Mouse (Mus musculus) adrenal gland, adult 8-10 months (tissue): ENCODE measurements around the gene Endou. TPM values are rescaled to one million over a fixed set of nuclear protein-coding genes. Genes with fewer than 3 reads are reported as not detected.

Experiments used
- DNase-seq: peaks from one replicate; pipeline ENCODE4 v3.0.0; 2022
- total RNA-seq, 4 experiments: library from RNA; stranded (reverse); gene quantifications; 2 replicates each; pipeline ENCODE4 v1.2.4; 2022

Endou gene
- total RNA-seq, 4 experiments from 2014 or later: 0.35 to 1.2 (median 0.75) TPM

GRCm38 (mm10) chr15:97726310-97726709 lies 4.8 kb downstream of the Endou start:
- DNase-seq: no peak

- peak; percentile 50 for DNase-seq
These were observed 5.8 kb downstream of the Endou start for GRCm38 (mm10) chr15:97725198-97725785.

- DNase-seq: no peak
These were observed 6.6 kb downstream of the Endou start for GRCm38 (mm10) chr15:97724346-97725197.

- DNase-seq: no peak
These were observed 7.4 kb downstream of the Endou start for GRCm38 (mm10) chr15:97723536-97724345.

DNA sequence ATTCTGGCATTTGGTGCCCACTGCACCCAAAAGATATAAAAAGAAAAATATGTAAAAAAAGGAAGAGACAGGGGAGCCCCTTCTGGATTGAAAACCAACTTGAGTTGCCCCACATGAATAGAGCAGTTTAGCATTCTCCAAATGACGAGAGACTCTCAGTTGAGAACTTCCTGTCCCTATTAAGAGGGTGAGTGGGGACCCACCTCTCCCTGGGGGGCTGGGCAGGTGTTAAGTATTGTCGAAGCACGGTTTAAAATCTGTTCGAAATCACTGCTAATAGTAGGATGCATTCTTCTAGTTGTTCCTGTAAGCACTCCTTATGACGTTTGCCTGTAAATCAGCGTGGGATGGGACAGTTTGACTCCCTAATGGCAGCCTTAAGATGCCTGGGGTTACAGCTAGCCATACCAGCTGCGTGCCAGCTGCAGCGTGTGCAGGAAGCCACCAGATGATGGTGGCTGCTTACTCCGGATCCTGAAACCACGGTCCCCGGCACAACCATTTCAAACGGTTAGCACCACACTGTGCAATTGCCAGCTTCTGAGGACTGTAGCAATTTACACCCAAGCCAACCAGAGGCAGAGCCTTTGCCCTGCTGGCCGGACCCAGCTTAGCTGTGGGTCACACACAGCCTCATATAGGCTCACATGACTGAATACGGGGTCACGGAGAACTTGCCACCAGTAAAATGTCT lies 10.0 kb downstream of the Endou start:
- DNase-seq: no peak

DNA sequence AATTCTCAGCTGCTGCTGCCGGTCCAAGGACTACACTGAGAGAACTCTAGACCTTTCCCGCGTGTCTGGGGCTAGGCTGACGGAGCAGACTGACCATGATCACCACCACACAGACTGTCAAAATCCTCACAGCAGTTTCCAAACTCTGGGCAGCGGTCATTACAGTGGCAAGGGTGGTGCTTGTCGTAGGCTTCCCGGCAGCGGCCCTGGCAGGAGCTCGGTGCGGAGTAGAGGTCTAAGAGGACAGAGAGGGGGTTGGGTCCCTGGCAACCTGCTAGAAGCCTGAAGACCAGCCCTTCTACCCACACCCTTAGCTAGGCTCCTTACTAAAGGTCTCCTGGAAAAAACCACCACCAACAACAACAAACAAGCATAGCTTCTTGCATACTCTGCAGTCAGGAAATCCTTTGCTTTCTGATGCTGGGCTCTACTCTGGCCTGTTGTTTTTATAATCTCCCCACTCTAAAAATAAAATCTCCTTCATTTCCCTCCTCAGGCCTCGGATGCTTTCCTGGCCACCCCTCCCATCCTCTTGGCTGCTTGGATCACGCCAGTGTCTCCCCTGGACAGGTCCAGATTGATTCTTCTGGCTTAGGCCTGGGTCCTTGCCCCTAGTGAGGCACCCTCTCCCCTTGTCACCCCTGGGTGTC lies 11.0 kb downstream of the Endou start:
- DNase-seq: no peak

GRCm38 (mm10) chr15:97719494-97719893 lies 11.6 kb downstream of the Endou start:
- DNase-seq: no peak

DNA sequence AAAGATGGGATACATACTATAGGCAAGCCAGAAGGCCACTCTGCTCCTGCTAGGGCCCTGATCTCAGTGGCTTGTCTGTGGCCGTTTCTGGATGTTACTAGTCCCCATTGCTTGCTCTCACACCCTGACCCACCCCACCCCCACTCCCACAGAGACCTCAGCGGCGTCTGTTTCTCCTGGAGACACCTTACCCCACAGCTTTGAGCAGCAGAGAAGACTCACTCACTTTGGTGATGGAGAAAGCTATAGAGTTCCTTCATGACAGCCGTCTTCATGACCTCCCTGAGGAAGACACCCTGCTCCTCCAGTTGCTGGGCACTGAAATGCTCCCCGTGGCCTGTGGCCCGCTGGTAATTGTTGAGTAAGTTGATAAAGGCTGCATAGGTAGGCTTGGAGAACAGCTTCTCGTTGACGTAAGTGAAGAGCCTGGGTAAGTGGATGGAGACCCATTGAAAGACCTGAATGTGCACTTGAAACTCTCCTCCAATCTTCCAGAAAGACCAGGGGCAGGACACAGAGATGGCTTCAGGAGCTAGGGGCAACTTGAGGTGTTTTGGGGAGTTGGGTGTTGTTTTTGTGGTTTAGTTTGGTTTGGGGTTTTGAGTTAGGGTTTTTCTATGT lies 12.5 kb downstream of the Endou start:
- no peak for DNase-seq

- no peak for DNase-seq
These were observed 13.1 kb downstream of the Endou start for GRCm38 (mm10) chr15:97717861-97718534.

- no peak for DNase-seq
These were observed 14.4 kb downstream of the Endou start for GRCm38 (mm10) chr15:97716782-97717181.

- no peak for DNase-seq
These were observed 15.4 kb downstream of the Endou start for GRCm38 (mm10) chr15:97715734-97716133.

DNA sequence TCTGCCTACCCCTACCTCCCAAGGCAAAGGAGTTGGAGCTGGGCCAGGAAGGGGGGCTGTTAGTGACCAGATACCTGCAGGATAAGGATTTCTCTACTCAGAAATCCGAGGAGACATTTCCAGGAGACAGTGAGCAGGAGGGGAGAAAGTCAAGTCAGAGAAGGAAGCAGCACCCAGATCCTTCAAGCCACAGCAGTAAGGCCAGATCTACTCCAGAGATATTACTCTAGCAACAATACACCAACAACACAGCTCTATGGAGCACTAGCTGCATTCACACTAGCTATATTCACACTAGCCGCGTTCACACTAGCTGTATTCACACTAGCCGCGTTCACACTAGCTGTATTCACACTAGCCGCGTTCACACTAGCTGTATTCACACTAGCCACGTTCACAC lies 16.1 kb downstream of the Endou start:
- DNase-seq: no peak

- no peak for DNase-seq
These were observed 18.6 kb downstream of the Endou start for GRCm38 (mm10) chr15:97712546-97712945.

DNA sequence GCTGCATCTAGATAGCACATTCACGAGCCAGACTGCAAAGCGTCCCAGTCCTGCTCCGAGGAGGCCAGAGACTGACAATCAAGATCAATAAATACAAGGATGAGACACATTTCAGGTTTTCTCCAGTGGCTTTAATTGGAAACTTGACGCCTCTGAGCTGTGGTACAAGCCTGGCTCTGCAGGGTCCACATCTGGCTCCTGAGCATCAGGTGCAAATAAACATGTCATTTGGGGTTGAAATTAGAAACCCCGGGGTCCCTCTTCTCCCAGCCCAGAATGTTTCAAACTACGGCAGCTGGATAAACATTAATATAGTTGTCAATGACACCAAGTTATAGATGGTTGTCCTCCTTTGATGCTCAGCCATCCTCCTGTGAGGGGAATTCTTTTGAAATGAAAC lies 20.2 kb downstream of the Endou start:
- no peak for DNase-seq

DNA sequence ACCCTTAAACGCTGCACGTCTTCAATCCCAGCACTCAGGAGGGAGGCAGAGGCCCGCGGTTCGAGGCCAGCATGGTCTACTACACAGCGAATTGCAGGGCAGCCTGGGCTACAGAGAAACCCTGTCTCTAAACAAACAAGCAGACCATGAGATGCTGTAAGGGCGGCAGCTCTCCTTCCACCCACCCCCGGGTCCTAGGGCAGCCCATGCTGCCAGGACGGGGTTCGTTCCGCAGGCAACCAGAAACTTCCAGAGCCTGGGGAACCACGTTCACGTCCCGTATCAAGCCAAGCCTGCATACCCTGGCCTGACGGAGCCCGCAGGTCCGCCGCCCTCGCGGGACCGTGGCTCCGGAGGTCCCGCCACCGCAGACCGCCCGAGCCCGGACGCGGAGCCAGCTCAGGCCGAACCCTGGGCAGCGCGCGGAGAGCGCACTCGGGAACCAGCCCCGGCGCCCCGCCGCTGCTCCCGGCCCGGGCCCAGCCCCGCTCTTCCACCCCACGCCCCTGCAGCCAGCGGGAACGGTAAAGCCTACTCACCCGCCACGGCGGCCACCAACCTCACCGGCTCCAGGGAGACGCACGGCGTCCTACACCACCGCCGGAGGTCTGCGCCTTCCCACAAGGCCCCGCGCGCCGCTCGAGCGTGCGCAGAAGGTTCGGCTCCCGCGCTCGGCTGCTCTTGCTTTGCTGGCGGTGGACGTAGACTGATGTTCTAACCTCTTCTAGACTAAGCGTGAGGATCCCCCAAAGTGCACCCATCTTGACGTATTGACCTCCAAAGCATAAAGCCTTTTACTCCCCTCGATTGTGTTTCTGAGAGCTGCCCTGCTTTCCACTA lies 25.7 kb downstream of the Endou start, which contains the start of gene Rpap3:
Rpap3 (minus strand) TSS at position 615 of the 840 bp plus-strand sequence.
- DNase-seq: peak; percentile 76

DNA sequence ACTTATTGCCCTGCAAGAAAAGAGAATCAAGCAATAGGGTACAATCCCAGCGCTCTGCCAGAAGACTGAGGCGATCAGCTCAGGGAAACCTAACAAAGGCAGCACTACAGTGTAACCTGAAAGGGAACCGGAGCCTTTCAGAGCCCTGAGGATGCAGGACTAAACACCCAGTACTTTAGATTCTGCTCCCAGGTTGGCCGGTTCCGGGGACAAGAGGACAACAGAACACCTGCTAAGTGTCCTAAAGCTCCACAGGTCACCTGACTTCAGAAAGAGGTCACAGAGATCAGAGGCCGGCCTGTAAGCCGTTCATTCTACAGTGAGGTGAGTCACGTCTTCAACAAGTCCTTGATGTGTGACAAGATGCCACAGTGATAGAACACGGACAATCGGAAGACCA lies 34.5 kb downstream of the Endou start:
- DNase-seq: no peak

DNA sequence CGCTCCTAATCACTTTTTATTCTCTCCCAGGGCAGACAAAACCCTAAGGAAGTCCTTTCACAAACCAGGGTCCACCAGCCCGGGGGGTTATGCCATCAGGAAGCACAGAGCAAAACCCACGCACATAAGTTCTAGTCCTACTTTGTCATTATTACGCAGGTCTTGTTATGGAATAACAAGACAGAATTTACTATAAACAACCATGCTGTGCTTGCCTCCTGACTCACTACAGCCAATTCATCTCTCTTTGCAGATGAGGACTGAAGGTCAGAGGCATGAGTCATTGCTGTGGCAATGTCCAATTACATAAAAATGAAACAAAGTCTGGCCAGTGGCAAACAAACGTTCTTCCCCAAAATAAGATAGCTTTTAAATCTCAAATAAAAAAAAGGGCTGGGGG lies 37.7 kb downstream of the Endou start:
- peak; percentile 60 for DNase-seq

DNA sequence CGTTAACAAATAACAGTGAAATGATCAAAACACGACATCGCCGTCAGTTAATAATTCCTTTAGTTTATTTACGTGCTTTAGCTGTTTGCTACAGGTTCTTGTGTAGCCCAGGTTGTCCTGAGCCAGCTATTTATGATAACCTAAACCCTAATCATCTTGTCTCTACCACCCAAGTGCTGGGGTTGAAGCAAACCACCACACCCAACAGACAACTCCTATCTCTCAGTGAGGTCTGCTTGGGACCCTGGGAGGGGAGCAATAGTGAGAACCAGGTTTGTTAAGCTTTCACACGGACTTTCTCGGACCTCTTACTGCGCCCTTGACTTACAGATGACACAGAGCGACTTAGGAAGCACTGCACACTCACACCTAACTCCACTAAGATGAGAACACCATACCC lies 47.0 kb downstream of the Endou start:
- DNase-seq: no peak

- no peak for DNase-seq
These were observed 49.1 kb downstream of the Endou start for GRCm38 (mm10) chr15:97682053-97682452.
